Mouse (Mus musculus): Measurements from ENCODE around the gene Zc3h4.

- TF ChIP-seq CTCF (IDR thresholded peaks at IDR 0.05; ENCODE audit: low read depth) (no peak), EP300 (IDR thresholded peaks at IDR 0.05; ENCODE audit: low read depth) (no peak)
Observed at GRCm38 (mm10) chr7:16452587-16453073, 51.9 kb downstream of the Zc3h4 start, which contains the start of gene Tmem160.

Measured in liver, postnatal 0 days (tissue).